Mouse (Mus musculus) E14TG2a.4 (cell line): Measurements from ENCODE around the gene 4931428F04Rik.

Source experiments
- CTCF ChIP-seq: conservative IDR thresholded peaks from 2 replicates; pipeline ENCODE4 v1.5.1; 2014; ENCODE audit warnings: low read length
- NANOG ChIP-seq: IDR thresholded peaks from 2 replicates; pipeline ENCODE4 v1.6.1; 2014; ENCODE audit warnings: borderline replicate concordance, low read length, mixed read lengths
- POU5F1 ChIP-seq: IDR thresholded peaks from 2 replicates; pipeline ENCODE4 v1.6.1; 2014; ENCODE audit warnings: low read length, borderline replicate concordance

- TF ChIP-seq CTCF (no peak), POU5F1 (no peak), NANOG (no peak)
Observed at GRCm38 (mm10) chr8:105331469-105331868, 41.8 kb upstream of the 4931428F04Rik start.
